Mouse (Mus musculus): ENCODE results near the gene Frmd4a. TPM values are rescaled to one million over a fixed set of nuclear protein-coding genes. Genes with fewer than 3 reads are reported as not detected.

Frmd4a gene
- polyA plus RNA-seq, 1 experiment from 2014 or later = 49.1 TPM

GRCm38 (mm10) chr2:4620640-4621401, 603.3 kb downstream of the Frmd4a start:
- WGBS = 79% methylated on average over 12 of the region's 12 CpGs
- Histone ChIP-seq H3K27ac (no peak overlapping the region), H3K4me1 (replicated peaks) (peaks cover 4% of the 10 kb centered on the region; the same call in 1 of the 2 replicates), H3K4me3 (no peak overlapping the region), H3K27me3 (ENCODE audit: insufficient read depth, poor library complexity, severe bottlenecking) (no peaks in the 10 kb centered on the region), H3K9me3 (no peaks in the 10 kb centered on the region), H3K36me3 (peaks cover 26% of the 10 kb centered on the region)
- no peak for DNase-seq (ENCODE audit: low spot score)

GRCm38 (mm10) chr2:4621471-4621985, 604.0 kb downstream of the Frmd4a start:
- no peaks in the 10 kb centered on the region for H3K27me3 ChIP-seq (ENCODE audit: insufficient read depth, poor library complexity, severe bottlenecking)
- no peak overlapping the region for H3K27ac ChIP-seq
- H3K4me3 ChIP-seq = no peak overlapping the region
- 88% methylated on average over 3 of the region's 3 CpGs for WGBS
- H3K9me3 ChIP-seq = no peaks in the 10 kb centered on the region
- peaks cover 33% of the 10 kb centered on the region for H3K36me3 ChIP-seq
- peaks cover 4% of the 10 kb centered on the region; the same call in 1 of the 2 replicates for H3K4me1 ChIP-seq (replicated peaks)
- no peak for DNase-seq (ENCODE audit: low spot score)

GRCm38 (mm10) chr2:4626911-4627310, 609.4 kb downstream of the Frmd4a start:
- Histone ChIP-seq H3K4me3 (no peak overlapping the region), H3K27ac (no peak overlapping the region), H3K27me3 (ENCODE audit: insufficient read depth, poor library complexity, severe bottlenecking) (no peaks in the 10 kb centered on the region), H3K4me1 (replicated peaks) (no peaks in the 10 kb centered on the region), H3K9me3 (no peaks in the 10 kb centered on the region), H3K36me3 (peaks cover 80% of the 10 kb centered on the region)
- WGBS = 95% methylated on average over 3 of the region's 3 CpGs
- no peak for DNase-seq (ENCODE audit: low spot score)

GRCm38 (mm10) chr2:4628920-4629319, 611.4 kb downstream of the Frmd4a start:
- no peak overlapping the region for H3K4me3 ChIP-seq
- no peak for DNase-seq (ENCODE audit: low spot score)
- peaks cover 82% of the 10 kb centered on the region for H3K36me3 ChIP-seq
- no peaks in the 10 kb centered on the region for H3K4me1 ChIP-seq (replicated peaks)
- H3K27me3 ChIP-seq (ENCODE audit: insufficient read depth, poor library complexity, severe bottlenecking) = no peaks in the 10 kb centered on the region
- no peak overlapping the region for H3K27ac ChIP-seq
- H3K9me3 ChIP-seq = no peaks in the 10 kb centered on the region
- 93% methylated on average over 2 of the region's 2 CpGs for WGBS

- 92% methylated on average over 11 of the region's 11 CpGs for WGBS
- DNase-seq (ENCODE audit: low spot score) = no peak
- peaks cover 82% of the 10 kb centered on the region for H3K36me3 ChIP-seq
These were observed 612.0 kb downstream of the Frmd4a start for GRCm38 (mm10) chr2:4629470-4629869.

GRCm38 (mm10) chr2:4630197-4630835, 612.8 kb downstream of the Frmd4a start:
- no peak for DNase-seq (ENCODE audit: low spot score)
- H3K36me3 ChIP-seq = peaks cover 88% of the 10 kb centered on the region
- H3K9me3 ChIP-seq = no peaks in the 10 kb centered on the region
- no peaks in the 10 kb centered on the region for H3K4me1 ChIP-seq (replicated peaks)
- WGBS = 96% methylated on average over 10 of the region's 10 CpGs
- no peak overlapping the region for H3K4me3 ChIP-seq
- no peak overlapping the region for H3K27ac ChIP-seq
- H3K27me3 ChIP-seq (ENCODE audit: insufficient read depth, poor library complexity, severe bottlenecking) = no peaks in the 10 kb centered on the region

More at GRCm38 (mm10) chr2:4629470-4629869, 612.0 kb downstream of the Frmd4a start:
- H3K27ac ChIP-seq = no peak overlapping the region
- H3K9me3 ChIP-seq = no peaks in the 10 kb centered on the region
- no peaks in the 10 kb centered on the region for H3K4me1 ChIP-seq (replicated peaks)
- no peak overlapping the region for H3K4me3 ChIP-seq
- H3K27me3 ChIP-seq (ENCODE audit: insufficient read depth, poor library complexity, severe bottlenecking) = no peaks in the 10 kb centered on the region

- DNase-seq (ENCODE audit: low spot score) = no peak
- Histone ChIP-seq H3K27me3 (ENCODE audit: insufficient read depth, poor library complexity, severe bottlenecking) (no peaks in the 10 kb centered on the region), H3K4me3 (no peak overlapping the region), H3K4me1 (replicated peaks) (no peaks in the 10 kb centered on the region), H3K9me3 (no peaks in the 10 kb centered on the region), H3K27ac (no peak overlapping the region), H3K36me3 (peaks cover 98% of the 10 kb centered on the region)
- 92% methylated on average over 8 of the region's 8 CpGs for WGBS
These were observed 618.3 kb downstream of the Frmd4a start for GRCm38 (mm10) chr2:4635804-4636203.

- H3K4me1 ChIP-seq (replicated peaks) = no peaks in the 10 kb centered on the region
- no peak overlapping the region for H3K4me3 ChIP-seq
- H3K27me3 ChIP-seq (ENCODE audit: insufficient read depth, poor library complexity, severe bottlenecking) = no peaks in the 10 kb centered on the region
- H3K9me3 ChIP-seq = no peaks in the 10 kb centered on the region
- 85% methylated on average over 7 of the region's 7 CpGs for WGBS
- no peak overlapping the region for H3K27ac ChIP-seq
- no peak for DNase-seq (ENCODE audit: low spot score)
- H3K36me3 ChIP-seq = peaks cover 98% of the 10 kb centered on the region
These were observed 619.1 kb downstream of the Frmd4a start for GRCm38 (mm10) chr2:4636656-4637055.

GRCm38 (mm10) chr2:4638189-4638588, 620.7 kb downstream of the Frmd4a start:
- no peaks in the 10 kb centered on the region for H3K4me1 ChIP-seq (replicated peaks)
- 89% methylated on average over 3 of the region's 3 CpGs for WGBS
- H3K27me3 ChIP-seq (ENCODE audit: insufficient read depth, poor library complexity, severe bottlenecking) = no peaks in the 10 kb centered on the region
- peaks cover 95% of the 10 kb centered on the region for H3K36me3 ChIP-seq
- H3K9me3 ChIP-seq = no peaks in the 10 kb centered on the region
- no peak overlapping the region for H3K4me3 ChIP-seq
- DNase-seq (ENCODE audit: low spot score) = no peak
- no peak overlapping the region for H3K27ac ChIP-seq

GRCm38 (mm10) chr2:4645066-4645465, 627.5 kb downstream of the Frmd4a start:
- DNase-seq (ENCODE audit: low spot score) = no peak
- H3K27ac ChIP-seq = no peak overlapping the region
- peaks cover 4% of the 10 kb centered on the region for H3K4me1 ChIP-seq (replicated peaks)
- no peaks in the 10 kb centered on the region for H3K27me3 ChIP-seq (ENCODE audit: insufficient read depth, poor library complexity, severe bottlenecking)
- H3K4me3 ChIP-seq = no peak overlapping the region
- WGBS = 85% methylated on average over 4 of the region's 4 CpGs
- no peaks in the 10 kb centered on the region for H3K9me3 ChIP-seq
- H3K36me3 ChIP-seq = peaks cover 69% of the 10 kb centered on the region

GRCm38 (mm10) chr2:4648094-4648493, 630.6 kb downstream of the Frmd4a start:
- Histone ChIP-seq H3K27ac (no peak overlapping the region), H3K9me3 (no peaks in the 10 kb centered on the region), H3K4me3 (no peak overlapping the region), H3K4me1 (replicated peaks) (peaks cover 17% of the 10 kb centered on the region), H3K27me3 (ENCODE audit: insufficient read depth, poor library complexity, severe bottlenecking) (no peaks in the 10 kb centered on the region), H3K36me3 (peaks cover 45% of the 10 kb centered on the region)
- DNase-seq (ENCODE audit: low spot score) = no peak
- 93% methylated on average over 4 of the region's 4 CpGs for WGBS

- no peak overlapping the region for H3K27ac ChIP-seq
- no peak for DNase-seq (ENCODE audit: low spot score)
- H3K27me3 ChIP-seq (ENCODE audit: insufficient read depth, poor library complexity, severe bottlenecking) = no peaks in the 10 kb centered on the region
- H3K9me3 ChIP-seq = no peaks in the 10 kb centered on the region
- H3K36me3 ChIP-seq = peaks cover 31% of the 10 kb centered on the region
- peaks cover 17% of the 10 kb centered on the region for H3K4me1 ChIP-seq (replicated peaks)
- H3K4me3 ChIP-seq = no peak overlapping the region
- WGBS = 98% methylated on average over 2 of the region's 2 CpGs
These were observed 632.1 kb downstream of the Frmd4a start for GRCm38 (mm10) chr2:4649646-4650045.

All from hindbrain, embryonic 10.5 days (tissue).